Mouse (Mus musculus) limb, embryonic 14.5 days (tissue): ENCODE measurements around the gene Uri1. TPM values are rescaled to one million over a fixed set of nuclear protein-coding genes. Genes with fewer than 3 reads are reported as not detected.

Experiments used
- ATAC-seq: fragments of 200-750 bp; cut with Nextera tagmentation; 2 replicates; pipeline ENCODE4 v1.8.0; 2017; ENCODE audit warnings: low read depth, moderate number of reproducible peaks, moderate TSS enrichment; ENCODE audit not compliant: low FRiP score
- DNase-seq: peaks from one replicate; pipeline ENCODE4 v3.0.0-alpha.2; 2015; ENCODE audit warnings: low spot score
- H3K27ac ChIP-seq: fragments of 300-500 bp; sonication (generic); replicated peaks from 2 replicates; pipeline ENCODE4 v1.5.1; 2014; ENCODE audit warnings: low read depth, mild to moderate bottlenecking, low read length, moderate library complexity, mixed read lengths
- H3K27me3 ChIP-seq: fragments of 300-500 bp; sonication (generic); 2 replicates; pipeline ENCODE4 v1.6.1; 2014; ENCODE audit warnings: low read length, mixed read lengths; ENCODE audit not compliant: control insufficient read depth, insufficient read depth
- H3K36me3 ChIP-seq: fragments of 300-500 bp; sonication (generic); 2 replicates; pipeline ENCODE4 v1.6.1; 2014; ENCODE audit warnings: mild to moderate bottlenecking, low read length, moderate library complexity, mixed read lengths; ENCODE audit not compliant: control insufficient read depth, insufficient read depth
- H3K4me1 ChIP-seq: fragments of 300-500 bp; sonication (generic); 2 replicates; pipeline ENCODE4 v1.6.1; 2014; ENCODE audit warnings: antibody characterized with exemption, low read length, mixed read lengths; ENCODE audit not compliant: control insufficient read depth, insufficient read depth
- H3K4me2 ChIP-seq: fragments of 300-500 bp; sonication (generic); replicated peaks from 2 replicates; pipeline ENCODE4 v1.6.1; 2014; ENCODE audit warnings: low read depth, mild to moderate bottlenecking, low read length, moderate library complexity; ENCODE audit not compliant: severe bottlenecking
- H3K4me3 ChIP-seq: fragments of 300-500 bp; sonication (generic); replicated peaks from 2 replicates; pipeline ENCODE4 v1.5.1; 2014; ENCODE audit warnings: low read length
- H3K9ac ChIP-seq: fragments of 300-500 bp; sonication (generic); 2 replicates; pipeline ENCODE4 v1.6.1; 2014; ENCODE audit warnings: mild to moderate bottlenecking, low read depth, low read length, moderate library complexity; ENCODE audit not compliant: severe bottlenecking
- H3K9me3 ChIP-seq: fragments of 300-500 bp; sonication (generic); 2 replicates; pipeline ENCODE4 v1.6.1; 2016; ENCODE audit warnings: low read length; ENCODE audit not compliant: control insufficient read depth
- POLR2A ChIP-seq: fragments of 200-500 bp; IDR thresholded peaks from 2 replicates; pipeline ENCODE4 v1.8.0; 2012; ENCODE audit warnings: inconsistent platforms, mild to moderate bottlenecking, moderate library complexity, borderline replicate concordance; ENCODE audit not compliant: insufficient read depth, insufficient read length; ENCODE audit errors: extremely low read depth
- WGBS: fragments of 180-500 bp; shearing (Covaris S2); extraction: QIAGEN DNeasy Blood & Tissue Kit; methylation state at CpG from one replicate; pipeline ENCODE4 v1.1.7; 2014; 5-methylcytosine and 5-hydroxymethylcytosine counted together
- polyA plus RNA-seq, 2 experiments: library from polyadenylated mRNA; depleted of rRNA in 1 of 2; stranded (reverse) in 1 of 2; unstranded in 1 of 2; fragments of >200 nt; fragmentation: Nextera tagmentation in 1 of 2; extraction: Ambion mirVana in 1 of 2; gene quantifications; 2 replicates each; pipeline versions ENCODE4 v1.2.1 to v1.2.3; 2012 to 2014

Uri1 gene
- polyA plus RNA-seq, 2 experiments = 29.0 to 43.4 TPM

DNA sequence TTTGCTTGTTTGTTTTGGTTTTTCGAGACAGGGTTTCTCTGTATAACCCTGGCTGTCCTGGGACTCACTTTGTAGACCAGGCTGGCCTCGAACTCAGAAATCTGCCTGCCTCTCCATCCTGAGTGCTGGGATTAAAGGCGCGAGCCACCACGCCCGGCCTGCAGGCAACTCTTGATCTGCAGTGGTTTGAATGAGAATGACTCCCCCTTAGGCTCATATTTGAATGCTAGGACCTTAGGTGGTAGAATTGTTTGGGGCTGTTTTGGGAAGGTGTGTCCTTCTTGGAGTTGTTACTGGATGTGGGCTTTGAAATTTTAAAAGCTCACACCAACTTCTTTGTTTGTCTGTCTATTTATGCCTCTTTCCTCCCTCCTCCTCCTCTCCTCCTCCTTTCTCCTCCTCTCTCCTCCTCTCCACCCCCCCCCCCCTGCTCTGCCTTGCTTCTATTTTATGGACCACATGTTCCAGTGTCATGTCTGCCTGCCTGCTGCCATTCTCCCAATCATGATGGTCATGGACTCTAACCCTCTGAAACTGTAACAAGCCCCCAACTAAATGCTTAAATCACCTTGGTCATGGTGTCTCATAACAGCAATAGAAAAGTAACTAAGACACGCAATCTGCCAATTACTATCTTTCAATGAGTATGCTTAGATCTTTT, 4.7 kb upstream of the Uri1 start:
- ATAC-seq = no peak
- Histone ChIP-seq H3K4me1 (no peaks in the 10 kb centered on the region), H3K36me3 (no peaks in the 10 kb centered on the region), H3K27me3 (no peaks in the 10 kb centered on the region), H3K4me3 (no peak overlapping the region), H3K4me2 (no peak overlapping the region), H3K9ac (no peak overlapping the region), H3K9me3 (no peaks in the 10 kb centered on the region), H3K27ac (no peak overlapping the region)
- WGBS = 86% methylated on average over 7 of the region's 7 CpGs
- no peak for TF ChIP-seq POLR2A
- no peak for DNase-seq

- H3K27me3 ChIP-seq = no peaks in the 10 kb centered on the region
- no peak overlapping the region for H3K4me2 ChIP-seq
- WGBS = 78% methylated on average over 4 of the region's 4 CpGs
- ATAC-seq (no peak), DNase-seq (no peak)
- H3K36me3 ChIP-seq = no peaks in the 10 kb centered on the region
- no peaks in the 10 kb centered on the region for H3K9me3 ChIP-seq
- no peak overlapping the region for H3K27ac ChIP-seq
- no peak for TF ChIP-seq POLR2A
- no peak overlapping the region for H3K4me3 ChIP-seq
- no peak overlapping the region for H3K9ac ChIP-seq
- no peaks in the 10 kb centered on the region for H3K4me1 ChIP-seq
These were observed 1.5 kb upstream of the Uri1 start for GRCm38 (mm10) chr7:38024839-38025238.

GRCm38 (mm10) chr7:38019770-38020169, 3.6 kb downstream of the Uri1 start:
- no peak; the same call in 1 of the 2 replicates for ATAC-seq
- no peaks in the 10 kb centered on the region for H3K36me3 ChIP-seq
- no peak for TF ChIP-seq POLR2A
- H3K9ac ChIP-seq = no peak overlapping the region
- no peaks in the 10 kb centered on the region for H3K27me3 ChIP-seq
- H3K4me2 ChIP-seq = peak overlapping the region; percentile 72
- WGBS = 26% methylated on average over 2 of the region's 2 CpGs
- peak overlapping the region; percentile 92 for H3K4me3 ChIP-seq
- H3K27ac ChIP-seq = no peak overlapping the region
- no peak for DNase-seq
- H3K4me1 ChIP-seq = no peaks in the 10 kb centered on the region
- no peaks in the 10 kb centered on the region for H3K9me3 ChIP-seq

DNA sequence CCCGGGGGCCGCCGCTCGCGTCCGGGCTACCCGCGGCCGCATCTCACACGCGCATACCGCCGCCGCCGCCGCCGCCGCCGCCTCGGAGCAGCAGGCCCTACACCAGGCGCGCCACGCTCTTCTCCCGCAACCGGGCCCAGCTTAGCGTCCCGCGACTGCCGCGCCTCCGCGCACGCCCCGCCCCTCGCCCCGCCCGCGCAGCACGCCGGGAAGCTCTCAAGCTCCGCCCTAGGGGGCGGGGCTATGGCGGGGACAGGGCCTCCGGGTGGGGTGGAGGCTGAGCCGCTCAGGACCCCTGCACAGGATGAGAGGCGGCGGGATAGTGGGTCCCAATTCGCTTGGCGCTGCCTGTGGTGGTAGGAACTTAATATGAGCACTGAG, 4.0 kb downstream of the Uri1 start:
- H3K4me3 ChIP-seq = peak overlapping the region; percentile 92
- H3K9me3 ChIP-seq = no peaks in the 10 kb centered on the region
- peak overlapping the region; percentile 93 for H3K9ac ChIP-seq
- peak; percentile 70; the same call in 1 of the 2 replicates for TF ChIP-seq POLR2A
- no peaks in the 10 kb centered on the region for H3K27me3 ChIP-seq
- peak overlapping the region; percentile 72 for H3K4me2 ChIP-seq
- H3K27ac ChIP-seq = peak overlapping the region; percentile 89
- DNase-seq (peak; percentile 89), ATAC-seq (peak; percentile 95)
- no peaks in the 10 kb centered on the region for H3K4me1 ChIP-seq
- 1% methylated on average over 32 of the region's 49 CpGs for WGBS
- no peaks in the 10 kb centered on the region for H3K36me3 ChIP-seq

DNA sequence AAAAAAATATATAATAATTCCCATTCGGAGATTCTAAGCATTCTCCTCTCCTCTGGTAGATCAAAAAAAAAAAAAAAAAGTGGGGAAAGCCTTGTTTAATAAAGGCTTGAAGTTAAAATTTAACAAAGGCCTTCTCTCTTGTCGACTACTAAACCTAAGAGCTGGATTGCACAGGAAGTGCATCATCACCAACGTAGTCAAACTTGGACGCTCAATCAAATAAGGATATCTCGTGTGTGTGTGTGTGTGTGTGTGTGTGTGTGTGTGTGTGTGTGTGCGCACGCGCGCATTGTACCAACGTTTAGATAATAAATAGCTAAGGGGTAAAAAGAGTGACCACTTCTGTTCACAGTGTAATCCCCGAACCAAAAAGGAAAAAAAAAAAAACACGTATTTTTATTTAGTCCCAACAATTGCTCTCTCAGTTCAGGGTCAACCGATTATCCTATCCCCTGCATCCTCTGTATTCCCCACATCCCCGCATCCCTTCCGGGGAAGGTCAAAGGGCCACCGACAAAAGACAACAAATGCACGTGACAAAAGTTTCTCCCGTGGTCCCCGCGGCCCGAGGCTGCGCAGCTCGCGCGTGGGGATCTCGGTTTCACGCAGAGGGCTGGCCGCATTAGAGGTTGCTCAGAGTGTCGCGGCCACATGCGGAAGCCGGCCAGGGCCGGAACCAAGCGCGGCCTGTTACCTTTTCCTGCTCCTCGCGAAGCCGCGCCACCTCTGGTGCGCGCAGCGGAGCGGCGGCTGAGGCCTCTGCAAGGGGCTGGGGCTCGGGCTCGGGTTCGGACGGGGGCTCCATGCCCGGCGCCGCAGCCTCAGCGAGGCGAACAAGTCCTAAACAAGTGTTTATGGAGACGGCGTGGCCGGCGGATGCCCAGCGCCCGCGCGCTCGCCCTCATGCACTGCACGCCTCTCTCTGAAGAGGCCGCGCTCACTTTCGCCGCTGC, 4.7 kb downstream of the Uri1 start:
- DNase-seq = peak; percentile 57
- Histone ChIP-seq H3K9me3 (no peaks in the 10 kb centered on the region), H3K4me3 (peak overlapping the region; percentile 92), H3K4me1 (no peaks in the 10 kb centered on the region), H3K4me2 (peak overlapping the region; percentile 72), H3K36me3 (no peaks in the 10 kb centered on the region), H3K27me3 (no peaks in the 10 kb centered on the region), H3K27ac (peak overlapping the region; percentile 89), H3K9ac (peak overlapping the region; percentile 93)
- TF ChIP-seq POLR2A = no peak
- under 1% methylated on average over 45 of the region's 67 CpGs for WGBS
- peak; percentile 74 for ATAC-seq
